Mouse (Mus musculus) neural tube, embryonic 11.5 days (tissue): Measurements from ENCODE around the gene Mtcp1. TPM values are rescaled to one million over a fixed set of nuclear protein-coding genes. Genes with fewer than 3 reads are reported as not detected.
A peak's percentile ranks its signal among the peaks of the same experiment; 100 is the strongest.

Source experiments
- ATAC-seq: fragments of 200-750 bp; cut with Nextera tagmentation; 2 replicates; pipeline ENCODE4 v1.8.0; 2017; ENCODE audit warnings: moderate number of reproducible peaks, mild to moderate bottlenecking, moderate TSS enrichment, moderate library complexity; ENCODE audit not compliant: insufficient read depth, low FRiP score, low TSS enrichment
- DNase-seq: peaks from one replicate; pipeline ENCODE4 v3.0.0-alpha.2; 2015; ENCODE audit warnings: low spot score
- H3K27ac ChIP-seq: fragments of 300-500 bp; sonication (generic); 2 replicates; pipeline ENCODE4 v1.5.1; 2014; ENCODE audit warnings: low read depth, mild to moderate bottlenecking, low read length
- H3K27me3 ChIP-seq: fragments of 300-500 bp; sonication (generic); 2 replicates; pipeline ENCODE4 v1.6.1; 2014; ENCODE audit warnings: mild to moderate bottlenecking, low read length, mixed read lengths; ENCODE audit not compliant: control insufficient read depth, insufficient read depth
- H3K36me3 ChIP-seq: fragments of 300-500 bp; sonication (generic); 2 replicates; pipeline ENCODE4 v1.6.1; 2014; ENCODE audit warnings: mild to moderate bottlenecking, low read length, moderate library complexity, mixed read lengths; ENCODE audit not compliant: control insufficient read depth, insufficient read depth
- H3K4me1 ChIP-seq: fragments of 300-500 bp; sonication (generic); 2 replicates; pipeline ENCODE4 v1.6.1; 2014; ENCODE audit warnings: low read length, mixed read lengths; ENCODE audit not compliant: control insufficient read depth, insufficient read depth
- H3K4me2 ChIP-seq: fragments of 300-500 bp; sonication (generic); 2 replicates; pipeline ENCODE4 v1.6.1; 2014; ENCODE audit warnings: low read depth, mild to moderate bottlenecking, moderate library complexity
- H3K4me3 ChIP-seq: fragments of 300-500 bp; sonication (generic); 2 replicates; pipeline ENCODE4 v1.5.1; 2014; ENCODE audit warnings: low read depth, low read length
- H3K9ac ChIP-seq: fragments of 300-500 bp; sonication (generic); 2 replicates; pipeline ENCODE4 v1.6.1; 2014; ENCODE audit warnings: mild to moderate bottlenecking, low read length
- H3K9me3 ChIP-seq: fragments of 300-500 bp; sonication (generic); 2 replicates; pipeline ENCODE4 v1.6.1; 2016; ENCODE audit warnings: low read length; ENCODE audit not compliant: control insufficient read depth
- WGBS: fragments of 180-500 bp; shearing (Covaris S2); extraction: QIAGEN DNeasy Blood & Tissue Kit; methylation state at CpG from one replicate; pipeline ENCODE4 v1.1.7; 2014; 5-methylcytosine and 5-hydroxymethylcytosine counted together
- polyA plus RNA-seq: library from polyadenylated mRNA; unstranded; fragments of >200 nt; fragmentation: Nextera tagmentation; extraction: Ambion mirVana; gene quantifications from 2 replicates; pipeline ENCODE4 v1.2.1, GENCODE M21; 2014

The Mtcp1 gene
- 7.0 and 8.0 TPM in 2 replicates for polyA plus RNA-seq

- ATAC-seq (peak; percentile 99), DNase-seq (peak; percentile 90)
- 16% methylated on average over 49 of the region's 52 CpGs for WGBS
Observed at GRCm38 (mm10) chrX:75415936-75416785, at the start of gene Mtcp1, which contains the start of the genes Cmc4 and Brcc3. Gene Mtcp1, minus strand, starts transcription at chrX:75416588. Gene Cmc4, minus strand, starts transcription at chrX:75416584. Gene Brcc3, plus strand, starts transcription at chrX:75416628.

GRCm38 (mm10) chrX:75454597-75454996 lies 38.2 kb upstream of the Mtcp1 start:
- no peak for ATAC-seq
- WGBS, result 88% methylated on average over 1 of the region's 1 CpGs
- H3K4me1 ChIP-seq, result no peaks in the 10 kb centered on the region
- H3K9me3 ChIP-seq, result no peaks in the 10 kb centered on the region
- H3K27me3 ChIP-seq, result no peaks in the 10 kb centered on the region
- H3K4me3 ChIP-seq, result no peak overlapping the region
- no peak overlapping the region for H3K9ac ChIP-seq
- H3K36me3 ChIP-seq, result no peaks in the 10 kb centered on the region; the same call in 1 of the 2 replicates
- no peak overlapping the region for H3K27ac ChIP-seq
- no peak overlapping the region for H3K4me2 ChIP-seq
- DNase-seq, result no peak

More at GRCm38 (mm10) chrX:75415936-75416785, at the start of gene Mtcp1, which contains the start of the genes Cmc4 and Brcc3:
- Histone ChIP-seq H3K36me3 (no peaks in the 10 kb centered on the region), H3K4me3 (peak within 1 kb of the TSS; percentile 44), H3K9ac (peak within 1 kb of the TSS; percentile 60), H3K9me3 (no peaks in the 10 kb centered on the region), H3K27me3 (no peaks in the 10 kb centered on the region), H3K27ac (peak within 1 kb of the TSS; percentile 77), H3K4me2 (peak within 1 kb of the TSS; percentile 41), H3K4me1 (no peaks in the 10 kb centered on the region)

GRCm38 (mm10) chrX:75409711-75410110 lies 6.7 kb downstream of the Mtcp1 start:
- Histone ChIP-seq H3K9ac (no peak overlapping the region), H3K4me2 (no peak overlapping the region), H3K4me3 (no peak overlapping the region), H3K4me1 (no peaks in the 10 kb centered on the region), H3K27me3 (no peaks in the 10 kb centered on the region), H3K9me3 (no peaks in the 10 kb centered on the region), H3K27ac (no peak overlapping the region), H3K36me3 (no peaks in the 10 kb centered on the region)
- no peak for DNase-seq
- no peak for ATAC-seq
- 86% methylated on average over 1 of the region's 1 CpGs for WGBS

GRCm38 (mm10) chrX:75403350-75403749 lies 13.0 kb downstream of the Mtcp1 start:
- Histone ChIP-seq H3K36me3 (no peaks in the 10 kb centered on the region), H3K9ac (no peak overlapping the region), H3K27me3 (no peaks in the 10 kb centered on the region), H3K9me3 (no peaks in the 10 kb centered on the region), H3K4me3 (no peak overlapping the region), H3K4me2 (no peak overlapping the region), H3K27ac (no peak overlapping the region), H3K4me1 (no peaks in the 10 kb centered on the region)
- ATAC-seq (no peak), DNase-seq (no peak)

GRCm38 (mm10) chrX:75402668-75403067 lies 13.7 kb downstream of the Mtcp1 start:
- 84% methylated on average over 2 of the region's 2 CpGs for WGBS
- Histone ChIP-seq H3K36me3 (no peaks in the 10 kb centered on the region), H3K4me1 (no peaks in the 10 kb centered on the region), H3K4me2 (no peak overlapping the region), H3K9me3 (no peaks in the 10 kb centered on the region), H3K9ac (no peak overlapping the region), H3K27ac (no peak overlapping the region), H3K27me3 (no peaks in the 10 kb centered on the region), H3K4me3 (no peak overlapping the region)
- ATAC-seq (no peak), DNase-seq (no peak)

GRCm38 (mm10) chrX:75399471-75399870 lies 16.9 kb downstream of the Mtcp1 start:
- Histone ChIP-seq H3K36me3 (no peaks in the 10 kb centered on the region), H3K27ac (no peak overlapping the region), H3K4me1 (no peaks in the 10 kb centered on the region), H3K9me3 (no peaks in the 10 kb centered on the region), H3K27me3 (no peaks in the 10 kb centered on the region), H3K9ac (no peak overlapping the region), H3K4me2 (no peak overlapping the region), H3K4me3 (no peak overlapping the region)
- 89% methylated on average over 1 of the region's 1 CpGs for WGBS
- no peak for DNase-seq
- no peak for ATAC-seq

- H3K27me3 ChIP-seq, result no peaks in the 10 kb centered on the region
- H3K9ac ChIP-seq, result peak within 1 kb of the TSS; percentile 55
- H3K27ac ChIP-seq, result 0 out of 2 replicates have a peak within 1 kb of the TSS, but pooled peaks have one; percentile 46
- no peaks in the 10 kb centered on the region for H3K9me3 ChIP-seq
- peak within 1 kb of the TSS; percentile 43 for H3K4me3 ChIP-seq
- DNase-seq (peak; percentile 83), ATAC-seq (peak; percentile 92)
- no peaks in the 10 kb centered on the region for H3K4me1 ChIP-seq
- no peaks in the 10 kb centered on the region for H3K36me3 ChIP-seq
- peak within 1 kb of the TSS; percentile 39 for H3K4me2 ChIP-seq
- WGBS, result 16% methylated on average over 10 of the region's 25 CpGs
Observed at GRCm38 (mm10) chrX:75382195-75382771, 34.1 kb downstream of the Mtcp1 start, which contains the start of the genes Fundc2 and F8. Gene Fundc2, plus strand, starts transcription at chrX:75382399. Gene F8, minus strand, starts transcription at chrX:75382615.

- no peak; the same call in 1 of the 2 replicates for ATAC-seq
- Histone ChIP-seq H3K9me3 (no peaks in the 10 kb centered on the region), H3K4me1 (no peaks in the 10 kb centered on the region), H3K36me3 (no peaks in the 10 kb centered on the region), H3K9ac (no peak overlapping the region), H3K4me3 (peak overlapping the region; percentile 43; the same call in 1 of the 2 replicates), H3K27ac (no peak overlapping the region), H3K27me3 (no peaks in the 10 kb centered on the region), H3K4me2 (no peak overlapping the region)
- 73% methylated on average over 5 of the region's 5 CpGs for WGBS
- no peak for DNase-seq
Observed at GRCm38 (mm10) chrX:75381699-75382098, 34.7 kb downstream of the Mtcp1 start.
